Mouse (Mus musculus) lung, adult 2 months (tissue): Measurements from ENCODE around the gene Olfr1037. TPM values are rescaled to one million over a fixed set of nuclear protein-coding genes. Genes with fewer than 3 reads are reported as not detected.
"Not testable (repeated sequence)": the region's sequence is repeated elsewhere in the genome, so short reads cannot be mapped to it uniquely, and the experiment has no call there.

ENCODE experiments used
- DNase-seq: peaks from one replicate; pipeline ENCODE4 v3.0.0; 2022
- H3K4me1 ChIP-seq: fragments of 200-500 bp; 2 replicates; pipeline ENCODE4 v1.6.1; 2011; ENCODE audit warnings: low read length; ENCODE audit not compliant: control insufficient read depth, insufficient read depth
- H3K4me3 ChIP-seq: fragments of 200-500 bp; replicated peaks from 2 replicates; pipeline ENCODE3; 2011; ENCODE audit warnings: low read depth, mild to moderate bottlenecking, control low read depth, low read length; ENCODE audit errors: extremely low read depth
- CTCF ChIP-seq: fragments of 200-500 bp; IDR thresholded peaks from 2 replicates; pipeline ENCODE4 v1.5.1; 2011; ENCODE audit warnings: mild to moderate bottlenecking, low read length, control low read depth; ENCODE audit not compliant: insufficient read depth
- POLR2A ChIP-seq: fragments of 200-500 bp; IDR thresholded peaks from 2 replicates; pipeline ENCODE4 v1.6.1; 2011; ENCODE audit warnings: low read depth, mild to moderate bottlenecking, control low read depth, low read length, borderline replicate concordance; ENCODE audit errors: extremely low read depth
- WGBS: fragments of 180-500 bp; shearing (Covaris S2); methylation state at CpG from one replicate; pipeline ENCODE4 v1.1.7; 2018; 5-methylcytosine and 5-hydroxymethylcytosine counted together
- polyA plus RNA-seq: library from polyadenylated mRNA; depleted of rRNA; stranded (reverse); fragments of >200 nt; gene quantifications from 2 replicates; pipeline ENCODE4 v1.2.3, GENCODE M21; 2012; rRNA removed

The Olfr1037 gene
- not detected in 2 replicates for polyA plus RNA-seq

DNA sequence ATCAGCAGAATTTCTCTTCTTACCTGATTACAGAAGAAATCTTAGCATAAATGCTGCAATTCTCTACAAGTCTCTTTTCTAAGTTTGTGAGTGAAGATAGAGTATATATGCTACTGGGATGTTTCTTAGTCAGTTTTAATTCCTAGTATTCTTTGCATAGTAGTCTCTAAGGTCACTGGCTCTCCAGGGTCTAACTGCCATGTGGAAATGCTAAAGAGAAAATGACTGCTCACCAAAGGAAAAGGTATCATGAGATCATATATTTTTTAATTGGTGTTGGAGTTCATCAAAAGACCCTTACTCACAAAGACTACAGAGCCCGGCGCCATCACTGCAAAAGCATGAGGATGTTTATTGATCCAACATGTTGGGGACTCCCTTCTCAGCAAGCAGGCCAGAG lies at the start of gene Olfr1037:
Olfr1037 (minus strand) TSS at position 101 of the 400 bp plus-strand sequence.
- TF ChIP-seq POLR2A (no peak), CTCF (no peak)
- WGBS: 82% methylated on average over 2 of the region's 2 CpGs
- no peaks in the 10 kb centered on the region for H3K4me1 ChIP-seq
- no peak for DNase-seq
- H3K4me3 ChIP-seq: no peak within 1 kb of the TSS

DNA sequence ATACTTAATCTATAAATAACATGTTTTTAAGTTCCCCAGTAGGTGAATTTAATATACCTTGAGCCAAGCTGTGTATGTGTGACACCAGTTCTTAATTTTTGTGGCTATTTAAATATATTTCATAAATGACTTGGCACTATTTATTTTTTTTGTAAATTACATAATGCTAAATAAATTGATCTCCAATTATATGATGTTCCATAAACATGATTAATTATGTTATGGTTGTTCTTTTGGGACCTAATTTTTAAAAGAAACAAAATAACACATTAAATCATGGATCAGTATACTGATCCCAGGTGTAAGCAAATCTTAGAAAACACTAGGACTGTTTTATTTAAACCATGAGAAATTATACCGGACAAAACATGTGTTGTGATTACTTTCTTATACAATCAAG lies 48.6 kb upstream of the Olfr1037 start, which contains the start of gene Olfr1039:
Olfr1039 (minus strand) TSS at position 101 of the 400 bp plus-strand sequence.
- no peaks in the 10 kb centered on the region for H3K4me1 ChIP-seq
- TF ChIP-seq POLR2A (no peak), CTCF (no peak)
- 85% methylated on average over 1 of the region's 1 CpGs for WGBS
- no peak within 1 kb of the TSS for H3K4me3 ChIP-seq
- DNase-seq: no peak

DNA sequence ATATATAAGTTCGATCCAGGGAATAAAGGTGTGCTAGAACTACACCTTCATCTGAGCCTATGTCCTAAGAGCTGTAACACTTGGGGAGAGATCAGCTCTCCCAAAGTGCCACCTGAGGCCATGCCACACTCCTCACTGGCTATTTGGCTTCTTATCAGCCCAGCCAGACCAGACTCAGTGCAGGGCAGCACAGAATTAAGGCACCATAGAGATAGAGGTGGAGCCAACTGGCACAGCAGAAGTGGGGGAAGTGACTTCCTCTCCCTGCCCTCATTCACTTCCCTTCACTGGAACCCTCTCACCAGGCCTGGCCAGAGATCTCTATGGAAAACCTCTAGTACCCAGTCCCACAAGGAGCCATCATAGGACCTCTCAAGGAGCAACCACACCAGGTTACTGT lies 6.7 kb downstream of the Olfr1037 start:
- not testable (repeated sequence) for DNase-seq, H3K4me1 ChIP-seq, H3K4me3 ChIP-seq
- 70% methylated on average over 1 of the region's 1 CpGs for WGBS

DNA sequence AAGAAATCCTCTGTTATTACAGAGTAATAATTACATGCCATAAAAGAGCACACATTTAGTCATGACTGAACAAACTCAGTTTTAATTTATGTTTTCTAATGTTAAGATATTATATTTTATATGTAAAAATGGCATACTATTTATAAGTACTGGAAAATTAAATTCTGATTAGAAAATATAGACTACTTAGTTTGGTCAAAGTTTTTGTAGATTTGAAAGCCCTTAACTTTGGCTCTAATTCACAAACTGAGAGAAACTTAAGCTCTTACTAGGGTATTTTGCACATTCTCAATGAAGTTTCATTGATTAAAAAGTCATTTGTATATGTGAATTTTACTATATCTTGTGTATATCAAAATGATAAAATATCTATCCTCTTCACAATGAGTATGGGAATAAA lies 13.5 kb downstream of the Olfr1037 start, which contains the start of gene Olfr1036:
Olfr1036 (plus strand) TSS at position 301 of the 400 bp plus-strand sequence.
- not testable (repeated sequence) for H3K4me1 ChIP-seq, H3K4me3 ChIP-seq, DNase-seq

DNA sequence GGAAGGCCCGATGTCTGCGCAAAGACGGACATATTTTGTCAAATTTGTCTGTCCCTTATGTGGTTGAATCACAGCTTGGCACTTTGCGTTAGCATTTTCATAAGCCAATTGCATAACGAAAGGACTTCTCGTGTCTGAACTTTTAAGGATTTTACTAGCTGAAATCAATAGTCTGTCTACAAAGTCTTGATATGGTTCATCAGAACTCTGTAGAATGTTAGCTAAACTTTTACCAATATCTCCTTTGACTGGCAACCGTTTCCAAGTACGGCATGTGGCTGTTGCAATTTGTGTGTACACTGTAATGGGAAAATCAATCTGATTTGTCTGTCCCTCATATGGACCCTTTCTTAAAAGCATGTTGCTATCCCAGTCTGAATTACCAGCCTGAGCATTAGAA lies 17.0 kb downstream of the Olfr1037 start:
- 93% methylated on average over 8 of the region's 8 CpGs for WGBS
- Histone ChIP-seq H3K4me3 (no peak overlapping the region), H3K4me1 (no peaks in the 10 kb centered on the region)
- TF ChIP-seq CTCF: no peak
- TF ChIP-seq POLR2A: no peak
- no peak for DNase-seq

DNA sequence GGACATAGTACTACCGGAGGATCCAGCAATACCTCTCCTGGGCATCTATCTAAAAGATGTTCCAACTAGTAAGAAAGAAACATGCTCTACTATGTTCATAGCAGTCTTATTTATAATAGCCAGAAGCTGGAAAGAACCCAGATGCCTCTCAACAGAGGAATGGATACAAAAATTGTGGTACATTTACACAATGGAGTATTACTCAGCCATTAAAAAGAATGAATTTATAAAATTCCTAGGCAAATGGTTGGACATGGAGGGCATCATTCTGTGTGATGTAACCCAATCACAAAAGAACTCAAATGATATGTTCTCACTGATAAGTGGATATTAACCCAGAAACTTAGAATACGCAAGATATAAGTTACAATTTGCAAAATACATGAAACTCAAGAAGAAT lies 23.4 kb downstream of the Olfr1037 start:
- H3K4me1 ChIP-seq, DNase-seq, H3K4me3 ChIP-seq: not testable (repeated sequence)
- WGBS: 95% methylated on average over 2 of the region's 2 CpGs

DNA sequence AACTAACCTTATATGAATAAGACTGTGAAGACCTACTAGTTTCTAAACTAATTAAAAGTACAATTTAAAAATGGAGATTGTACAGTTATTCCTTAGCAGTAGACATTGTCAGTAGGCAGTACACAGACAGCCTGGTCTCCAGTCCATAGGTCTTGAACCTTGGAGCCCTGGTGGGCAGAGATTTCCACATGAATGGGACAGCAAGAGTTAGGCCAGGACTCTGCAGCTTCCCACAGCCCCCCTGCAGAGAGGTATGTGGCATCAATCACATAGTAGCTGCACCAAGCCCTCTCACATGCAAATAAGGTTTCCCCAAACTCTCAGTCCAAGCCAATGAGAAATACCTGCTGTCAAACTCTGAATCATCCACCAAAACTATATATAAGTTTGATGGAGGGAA lies 36.4 kb downstream of the Olfr1037 start:
- not testable (repeated sequence) for H3K4me1 ChIP-seq, H3K4me3 ChIP-seq, DNase-seq

DNA sequence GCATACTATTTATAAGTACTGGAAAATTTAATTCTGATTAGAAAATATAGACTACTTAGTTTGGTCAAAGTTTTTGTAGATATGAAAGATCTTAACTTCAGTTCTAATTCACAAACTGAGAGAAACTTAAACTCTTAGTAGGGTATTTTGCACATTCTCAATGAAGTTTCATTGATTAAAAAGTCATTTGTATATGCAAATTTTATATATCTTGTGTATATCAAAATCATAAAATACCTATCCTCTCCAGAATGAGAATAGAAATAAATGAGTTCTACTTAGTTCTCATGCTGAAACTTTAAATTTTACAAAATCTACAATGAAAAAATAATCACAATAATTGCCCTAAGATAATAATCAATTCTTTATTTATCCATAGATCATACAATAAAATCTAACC lies 41.6 kb downstream of the Olfr1037 start, which contains the start of gene Olfr1034:
Olfr1034 (plus strand) TSS at position 301 of the 400 bp plus-strand sequence.
- H3K4me3 ChIP-seq: no peak within 1 kb of the TSS
- TF ChIP-seq CTCF (no peak), POLR2A (no peak)
- H3K4me1 ChIP-seq: no peaks in the 10 kb centered on the region
- DNase-seq: no peak

Other genes starting within 250 kb of the Olfr1037 start
- gene Olfr1019, start 241.9 kb downstream of the Olfr1037 start, polyA plus RNA-seq: not detected in 2 replicates
- not detected in 2 replicates for gene Olfr1020, start 240.4 kb downstream of the Olfr1037 start, polyA plus RNA-seq
- not detected in 2 replicates for gene Olfr1022, start 218.8 kb downstream of the Olfr1037 start, polyA plus RNA-seq
- not detected in 2 replicates for gene Olfr1023, start 201.7 kb downstream of the Olfr1037 start, polyA plus RNA-seq
- not detected in 2 replicates for gene Olfr1024, start 182.3 kb downstream of the Olfr1037 start, polyA plus RNA-seq
- not detected in 2 replicates for gene Olfr1025-ps1, start 172.2 kb downstream of the Olfr1037 start, polyA plus RNA-seq
- not detected in 2 replicates for gene Olfr1026, start 165.8 kb downstream of the Olfr1037 start, polyA plus RNA-seq
- gene Olfr1028, start 136.9 kb downstream of the Olfr1037 start, polyA plus RNA-seq: not detected in 2 replicates
- gene Olfr1029, start 113.5 kb downstream of the Olfr1037 start, polyA plus RNA-seq: not detected in 2 replicates
- gene Olfr1030, start 108.1 kb downstream of the Olfr1037 start, polyA plus RNA-seq: not detected in 2 replicates
- gene Olfr1031, start 97.1 kb downstream of the Olfr1037 start, polyA plus RNA-seq: not detected in 2 replicates
- not detected in 2 replicates for gene Olfr1032, start 81.8 kb downstream of the Olfr1037 start, polyA plus RNA-seq
- gene Olfr1033, start 66.8 kb downstream of the Olfr1037 start, polyA plus RNA-seq: 0.36 and 0.45 TPM in 2 replicates
- 0.07 and 0.09 TPM in 2 replicates for gene Olfr1034, start 41.5 kb downstream of the Olfr1037 start, polyA plus RNA-seq
- not detected in 2 replicates for gene Olfr1036, start 13.4 kb downstream of the Olfr1037 start, polyA plus RNA-seq
- not detected in 2 replicates for gene Olfr1039, start 48.5 kb upstream of the Olfr1037 start, polyA plus RNA-seq
- not detected in 2 replicates for gene Olfr1040, start 59.3 kb upstream of the Olfr1037 start, polyA plus RNA-seq
- gene Olfr1042, start 74.5 kb upstream of the Olfr1037 start, polyA plus RNA-seq: not detected in 2 replicates
- not detected in 2 replicates for gene Olfr1043, start 80.1 kb upstream of the Olfr1037 start, polyA plus RNA-seq
- gene Olfr1044, start 90.4 kb upstream of the Olfr1037 start, polyA plus RNA-seq: not detected in 2 replicates
- gene Olfr52, start 98.3 kb upstream of the Olfr1037 start, polyA plus RNA-seq: not detected in 2 replicates
- gene Olfr1045, start 115.6 kb upstream of the Olfr1037 start, polyA plus RNA-seq: not detected in 2 replicates
- not detected in 2 replicates for gene Olfr1046, start 131.9 kb upstream of the Olfr1037 start, polyA plus RNA-seq
- gene Olfr1047, start 144.0 kb upstream of the Olfr1037 start, polyA plus RNA-seq: not detected in 2 replicates
- gene Olfr1048, start 152.9 kb upstream of the Olfr1037 start, polyA plus RNA-seq: not detected in 2 replicates
- gene Olfr1049, start 170.9 kb upstream of the Olfr1037 start, polyA plus RNA-seq: not detected in 2 replicates
- gene Olfr1051, start 191.7 kb upstream of the Olfr1037 start, polyA plus RNA-seq: not detected in 2 replicates
- gene Olfr1052, start 205.1 kb upstream of the Olfr1037 start, polyA plus RNA-seq: not detected in 2 replicates
- not detected in 2 replicates for gene Olfr1053, start 227.9 kb upstream of the Olfr1037 start, polyA plus RNA-seq
- gene Olfr1054, start 248.0 kb upstream of the Olfr1037 start, polyA plus RNA-seq: not detected in 2 replicates